Mouse (Mus musculus) hindbrain, embryonic 12.5 days (tissue): ENCODE measurements around the gene Thada. TPM values are rescaled to one million over a fixed set of nuclear protein-coding genes. Genes with fewer than 3 reads are reported as not detected.
"Not testable (repeated sequence)": the region's sequence is repeated elsewhere in the genome, so short reads cannot be mapped to it uniquely, and the experiment has no call there.

Experiments
- ATAC-seq: fragments of 200-750 bp; cut with Nextera tagmentation; 2 replicates; pipeline ENCODE4 v1.8.0; 2017; ENCODE audit warnings: moderate TSS enrichment; ENCODE audit not compliant: low FRiP score
- H3K27ac ChIP-seq: fragments of 300-500 bp; sonication (generic); 2 replicates; pipeline ENCODE4 v1.5.1; 2016; ENCODE audit warnings: mild to moderate bottlenecking
- H3K27me3 ChIP-seq: fragments of 300-500 bp; sonication (generic); 2 replicates; pipeline ENCODE4 v1.6.1; 2016; ENCODE audit warnings: mild to moderate bottlenecking
- H3K36me3 ChIP-seq: fragments of 300-500 bp; sonication (generic); 2 replicates; pipeline ENCODE4 v1.6.1; 2016; ENCODE audit warnings: mild to moderate bottlenecking
- H3K4me1 ChIP-seq: fragments of 300-500 bp; sonication (generic); 2 replicates; pipeline ENCODE4 v1.6.1; 2016
- H3K4me2 ChIP-seq: fragments of 300-500 bp; sonication (generic); replicated peaks from 2 replicates; pipeline ENCODE4 v1.6.1; 2016; ENCODE audit warnings: mild to moderate bottlenecking
- H3K4me3 ChIP-seq: fragments of 300-500 bp; sonication (generic); 2 replicates; pipeline ENCODE4 v1.5.1; 2016; ENCODE audit warnings: mild to moderate bottlenecking
- H3K9ac ChIP-seq: fragments of 300-500 bp; sonication (generic); 2 replicates; pipeline ENCODE4 v1.6.1; 2016; ENCODE audit warnings: mild to moderate bottlenecking, moderate library complexity
- H3K9me3 ChIP-seq: fragments of 300-500 bp; sonication (generic); replicated peaks from 2 replicates; pipeline ENCODE4 v1.6.1; 2016; ENCODE audit warnings: mild to moderate bottlenecking
- WGBS: fragments of 180-500 bp; shearing (Covaris S2); methylation state at CpG from one replicate; pipeline ENCODE4 v1.1.7; 2016; 5-methylcytosine and 5-hydroxymethylcytosine counted together
- polyA plus RNA-seq: library from polyadenylated mRNA; unstranded; fragments of >200 nt; fragmentation: Nextera tagmentation; extraction: Ambion mirVana; gene quantifications from 2 replicates; pipeline ENCODE4 v1.2.1, GENCODE M21; 2016

Thada gene
- polyA plus RNA-seq, 1 experiment from 2014 or later, result 9.9 TPM

- H3K36me3 ChIP-seq, result 0 out of 2 replicates have a peak, but pooled peaks cover 3% of the 10 kb centered on the region
- H3K4me1 ChIP-seq, result no peaks in the 10 kb centered on the region
- no peaks in the 10 kb centered on the region for H3K27me3 ChIP-seq
- H3K4me2 ChIP-seq, result no peak overlapping the region
- H3K9me3 ChIP-seq, result no peaks in the 10 kb centered on the region
- no peak for ATAC-seq
- no peak overlapping the region for H3K27ac ChIP-seq
- 86% methylated on average over 4 of the region's 4 CpGs for WGBS
- H3K9ac ChIP-seq, result no peak overlapping the region
- H3K4me3 ChIP-seq, result no peak overlapping the region
Measured at GRCm38 (mm10) chr17:84235399-84235928, 230.5 kb downstream of the Thada start.

GRCm38 (mm10) chr17:84234785-84235184, 231.2 kb downstream of the Thada start:
- no CpG with 5 or more reads among the region's 4 CpGs for WGBS
- not testable (repeated sequence) for H3K4me2 ChIP-seq, ATAC-seq, H3K9ac ChIP-seq, H3K4me1 ChIP-seq, H3K27me3 ChIP-seq, H3K9me3 ChIP-seq, H3K27ac ChIP-seq, H3K4me3 ChIP-seq, H3K36me3 ChIP-seq

GRCm38 (mm10) chr17:84233758-84234157, 232.2 kb downstream of the Thada start:
- WGBS, result 93% methylated on average over 2 of the region's 2 CpGs
- Histone ChIP-seq H3K4me3 (no peak overlapping the region), H3K4me2 (no peak overlapping the region), H3K4me1 (no peaks in the 10 kb centered on the region), H3K36me3 (0 out of 2 replicates have a peak, but pooled peaks cover 8% of the 10 kb centered on the region), H3K9ac (no peak overlapping the region), H3K27ac (no peak overlapping the region), H3K27me3 (no peaks in the 10 kb centered on the region), H3K9me3 (no peaks in the 10 kb centered on the region)
- ATAC-seq, result no peak

- no peaks in the 10 kb centered on the region for H3K9me3 ChIP-seq
- H3K9ac ChIP-seq, result no peak overlapping the region
- WGBS, result 82% methylated on average over 2 of the region's 2 CpGs
- no peak overlapping the region for H3K4me2 ChIP-seq
- no peaks in the 10 kb centered on the region for H3K4me1 ChIP-seq
- peaks cover 21% of the 10 kb centered on the region; the same call in 1 of the 2 replicates for H3K36me3 ChIP-seq
- ATAC-seq, result no peak
- no peak overlapping the region for H3K4me3 ChIP-seq
- H3K27me3 ChIP-seq, result no peaks in the 10 kb centered on the region
- H3K27ac ChIP-seq, result no peak overlapping the region
Measured at GRCm38 (mm10) chr17:84231361-84231760, 234.6 kb downstream of the Thada start.

- ATAC-seq, result no peak
- no peak overlapping the region for H3K4me2 ChIP-seq
- peaks cover 37% of the 10 kb centered on the region for H3K36me3 ChIP-seq
- no peaks in the 10 kb centered on the region for H3K27me3 ChIP-seq
- H3K4me3 ChIP-seq, result no peak overlapping the region
- H3K9ac ChIP-seq, result no peak overlapping the region
- no peaks in the 10 kb centered on the region for H3K9me3 ChIP-seq
- 78% methylated on average over 2 of the region's 2 CpGs for WGBS
- H3K27ac ChIP-seq, result no peak overlapping the region
- no peaks in the 10 kb centered on the region for H3K4me1 ChIP-seq
Measured at GRCm38 (mm10) chr17:84228223-84228622, 237.8 kb downstream of the Thada start.

- Histone ChIP-seq H3K27ac (no peak overlapping the region), H3K9me3 (no peaks in the 10 kb centered on the region), H3K27me3 (no peaks in the 10 kb centered on the region), H3K4me3 (no peak overlapping the region), H3K9ac (no peak overlapping the region), H3K36me3 (peaks cover 43% of the 10 kb centered on the region), H3K4me1 (no peaks in the 10 kb centered on the region), H3K4me2 (no peak overlapping the region)
- ATAC-seq, result no peak
- 87% methylated on average over 6 of the region's 6 CpGs for WGBS
Measured at GRCm38 (mm10) chr17:84226681-84227080, 239.3 kb downstream of the Thada start.

GRCm38 (mm10) chr17:84226231-84226630, 239.8 kb downstream of the Thada start:
- no peak overlapping the region for H3K4me2 ChIP-seq
- H3K9me3 ChIP-seq, result no peaks in the 10 kb centered on the region
- no peak overlapping the region for H3K9ac ChIP-seq
- H3K4me1 ChIP-seq, result no peaks in the 10 kb centered on the region
- ATAC-seq, result no peak
- 68% methylated on average over 5 of the region's 5 CpGs for WGBS
- peaks cover 48% of the 10 kb centered on the region for H3K36me3 ChIP-seq
- no peak overlapping the region for H3K27ac ChIP-seq
- no peaks in the 10 kb centered on the region for H3K27me3 ChIP-seq
- H3K4me3 ChIP-seq, result no peak overlapping the region

GRCm38 (mm10) chr17:84224217-84224887, 241.7 kb downstream of the Thada start:
- no peaks in the 10 kb centered on the region for H3K9me3 ChIP-seq
- no peak for ATAC-seq
- 69% methylated on average over 15 of the region's 15 CpGs for WGBS
- H3K4me1 ChIP-seq, result no peaks in the 10 kb centered on the region
- no peak overlapping the region for H3K4me2 ChIP-seq
- H3K27ac ChIP-seq, result no peak overlapping the region
- no peak overlapping the region for H3K9ac ChIP-seq
- H3K27me3 ChIP-seq, result no peaks in the 10 kb centered on the region
- H3K36me3 ChIP-seq, result peaks cover 58% of the 10 kb centered on the region
- no peak overlapping the region for H3K4me3 ChIP-seq

- not testable (repeated sequence) for ATAC-seq, H3K9me3 ChIP-seq, H3K4me2 ChIP-seq, H3K9ac ChIP-seq, H3K27me3 ChIP-seq, H3K4me3 ChIP-seq, H3K4me1 ChIP-seq, H3K27ac ChIP-seq
- WGBS, result 100% methylated on average over 2 of the region's 2 CpGs
- H3K36me3 ChIP-seq, result peaks cover 46% of the 10 kb centered on the region; the same call in 1 of the 2 replicates
Measured at GRCm38 (mm10) chr17:84218841-84219240, 247.2 kb downstream of the Thada start.

GRCm38 (mm10) chr17:84217696-84218095, 248.3 kb downstream of the Thada start:
- H3K9ac ChIP-seq, result no peak overlapping the region
- no peaks in the 10 kb centered on the region for H3K9me3 ChIP-seq
- H3K4me2 ChIP-seq, result no peak overlapping the region
- H3K4me1 ChIP-seq, result no peaks in the 10 kb centered on the region
- no peak for ATAC-seq
- H3K4me3 ChIP-seq, result no peak overlapping the region
- peaks cover 46% of the 10 kb centered on the region; the same call in 1 of the 2 replicates for H3K36me3 ChIP-seq
- no peak overlapping the region for H3K27ac ChIP-seq
- WGBS, result 79% methylated on average over 3 of the region's 3 CpGs
- no peaks in the 10 kb centered on the region for H3K27me3 ChIP-seq

- H3K27me3 ChIP-seq, result no peaks in the 10 kb centered on the region
- ATAC-seq, result no peak
- H3K4me2 ChIP-seq, result no peak overlapping the region
- H3K4me3 ChIP-seq, result no peak overlapping the region
- no peaks in the 10 kb centered on the region for H3K4me1 ChIP-seq
- H3K27ac ChIP-seq, result no peak overlapping the region
- WGBS, result 86% methylated on average over 6 of the region's 6 CpGs
- no peaks in the 10 kb centered on the region for H3K9me3 ChIP-seq
- peaks cover 28% of the 10 kb centered on the region; the same call in 1 of the 2 replicates for H3K36me3 ChIP-seq
- H3K9ac ChIP-seq, result no peak overlapping the region
Measured at GRCm38 (mm10) chr17:84215264-84215960, 250.6 kb downstream of the Thada start.

GRCm38 (mm10) chr17:84213464-84213863, 252.5 kb downstream of the Thada start:
- Histone ChIP-seq H3K4me2 (no peak overlapping the region), H3K27me3 (no peaks in the 10 kb centered on the region), H3K27ac (no peak overlapping the region; the same call in 1 of the 2 replicates), H3K4me1 (no peaks in the 10 kb centered on the region), H3K4me3 (no peak overlapping the region), H3K36me3 (peaks cover 12% of the 10 kb centered on the region; the same call in 1 of the 2 replicates), H3K9me3 (no peaks in the 10 kb centered on the region), H3K9ac (no peak overlapping the region)
- ATAC-seq, result no peak
- WGBS, result 90% methylated on average over 3 of the region's 3 CpGs
